Mouse (Mus musculus): Measurements from ENCODE around the gene B3galt2.

Gene B3galt2

GRCm38 (mm10) chr1:143640650-143641407 is at the start of gene B3galt2:
TSS of gene B3galt2 (plus strand) at chr1:143640664.
- peak; percentile 5 for DNase-seq (ENCODE audit: low read depth, low spot score)
- no peaks in the 10 kb centered on the region for H3K36me3 ChIP-seq (ENCODE audit: control insufficient read depth, insufficient read depth, low read length, poor library complexity, severe bottlenecking)
- H3K27me3 ChIP-seq (ENCODE audit: control insufficient read depth, insufficient read depth, low read length, poor library complexity, severe bottlenecking), result no peaks in the 10 kb centered on the region

DNA sequence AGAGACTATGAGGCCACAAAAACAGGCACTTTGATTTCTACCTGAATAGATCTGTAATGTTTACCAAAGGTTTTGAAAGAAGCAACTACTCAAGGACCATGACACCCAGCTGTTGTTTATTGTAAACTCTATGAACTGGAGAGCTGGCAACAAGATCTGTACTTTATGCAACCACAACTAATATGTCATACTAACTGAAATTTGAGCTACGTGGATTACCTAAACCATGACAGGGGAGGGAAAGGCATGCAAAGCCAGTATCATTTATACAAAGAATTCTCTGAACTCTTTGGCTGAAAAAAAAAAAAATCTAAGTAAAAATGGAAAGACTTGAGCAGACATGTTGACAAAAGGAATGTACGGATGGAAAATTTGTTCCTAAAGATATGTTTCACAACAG is 43.6 kb upstream of the B3galt2 start:
- no peaks in the 10 kb centered on the region for H3K36me3 ChIP-seq (ENCODE audit: control insufficient read depth, insufficient read depth, low read length, poor library complexity, severe bottlenecking)
- no peaks in the 10 kb centered on the region for H3K27me3 ChIP-seq (ENCODE audit: control insufficient read depth, insufficient read depth, low read length, poor library complexity, severe bottlenecking)
- no peak for DNase-seq (ENCODE audit: low read depth, low spot score)

GRCm38 (mm10) chr1:143608911-143609310 is 31.6 kb upstream of the B3galt2 start:
- Histone ChIP-seq H3K27me3 (ENCODE audit: control insufficient read depth, insufficient read depth, low read length, poor library complexity, severe bottlenecking) (no peaks in the 10 kb centered on the region), H3K36me3 (ENCODE audit: control insufficient read depth, insufficient read depth, low read length, poor library complexity, severe bottlenecking) (peaks cover 2% of the 10 kb centered on the region; the same call in 1 of the 2 replicates)
- no peak for DNase-seq (ENCODE audit: low read depth, low spot score)

DNA sequence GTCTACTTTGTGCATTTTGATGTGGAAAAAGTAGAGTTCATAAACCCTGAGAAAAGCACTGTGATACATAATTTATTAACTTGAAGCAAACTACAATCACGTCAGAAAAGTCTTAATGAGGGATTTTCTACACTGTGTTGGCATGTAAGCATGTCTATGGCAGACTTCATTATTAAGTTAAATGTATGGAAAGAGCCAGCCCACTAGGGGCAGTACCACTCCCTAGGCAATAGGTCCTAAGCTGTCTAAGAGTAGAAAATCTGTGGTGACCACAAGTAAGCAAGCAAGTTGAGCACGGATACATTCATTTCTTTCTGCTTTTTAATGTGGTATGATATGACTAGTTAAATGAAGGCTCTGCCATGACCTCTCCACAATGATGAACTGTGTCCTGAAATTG is 27.6 kb upstream of the B3galt2 start:
- DNase-seq (ENCODE audit: low read depth, low spot score), result no peak
- H3K27me3 ChIP-seq (ENCODE audit: control insufficient read depth, insufficient read depth, low read length, poor library complexity, severe bottlenecking), result no peaks in the 10 kb centered on the region
- peaks cover 2% of the 10 kb centered on the region; the same call in 1 of the 2 replicates for H3K36me3 ChIP-seq (ENCODE audit: control insufficient read depth, insufficient read depth, low read length, poor library complexity, severe bottlenecking)

- Histone ChIP-seq H3K36me3 (ENCODE audit: control insufficient read depth, insufficient read depth, low read length, poor library complexity, severe bottlenecking) (peaks cover 2% of the 10 kb centered on the region; the same call in 1 of the 2 replicates), H3K27me3 (ENCODE audit: control insufficient read depth, insufficient read depth, low read length, poor library complexity, severe bottlenecking) (no peaks in the 10 kb centered on the region)
- DNase-seq (ENCODE audit: low read depth, low spot score), result no peak
Measured at GRCm38 (mm10) chr1:143619760-143620159, 20.7 kb upstream of the B3galt2 start.

DNA sequence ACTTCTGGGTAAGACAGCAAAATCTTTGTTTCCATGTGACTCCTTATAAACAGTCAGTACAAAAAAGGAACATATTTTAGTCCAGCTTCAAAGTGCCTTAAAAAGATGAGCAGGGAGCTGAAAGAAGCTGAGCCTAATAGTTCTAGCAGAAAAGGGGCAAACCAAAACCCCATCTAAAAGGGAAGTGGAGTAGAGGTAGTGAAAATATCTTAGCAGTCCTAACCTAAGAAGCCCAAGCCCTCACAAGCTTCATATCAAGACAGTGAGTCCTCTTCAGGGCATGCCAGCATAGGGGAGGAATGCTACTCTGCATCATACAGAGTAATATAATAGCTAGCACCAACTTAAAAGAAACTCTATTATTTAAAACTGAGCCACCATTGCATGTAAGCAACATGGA is 18.5 kb upstream of the B3galt2 start:
- DNase-seq (ENCODE audit: low read depth, low spot score), result no peak
- Histone ChIP-seq H3K27me3 (ENCODE audit: control insufficient read depth, insufficient read depth, low read length, poor library complexity, severe bottlenecking) (no peaks in the 10 kb centered on the region), H3K36me3 (ENCODE audit: control insufficient read depth, insufficient read depth, low read length, poor library complexity, severe bottlenecking) (peaks cover 4% of the 10 kb centered on the region)

DNA sequence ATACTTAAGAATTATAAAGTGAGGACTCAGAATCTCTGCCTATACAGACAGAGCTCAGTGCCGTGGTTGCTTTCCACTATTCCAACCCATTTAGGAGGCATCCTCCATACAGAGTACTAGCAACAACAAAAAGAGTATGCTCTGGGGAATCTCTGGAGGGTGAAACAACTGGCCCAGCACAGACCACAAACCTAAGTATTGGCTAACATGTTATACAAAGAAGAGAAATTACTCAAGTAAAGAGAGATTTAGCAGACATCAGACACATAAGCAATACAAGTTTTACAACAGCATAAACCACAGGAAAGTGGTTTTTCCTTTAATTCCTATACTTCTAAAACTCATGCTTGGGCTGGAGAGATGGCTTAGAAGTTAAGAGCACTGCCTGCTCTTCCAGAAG is 17.8 kb upstream of the B3galt2 start:
- no peak for DNase-seq (ENCODE audit: low read depth, low spot score)
- peaks cover 6% of the 10 kb centered on the region for H3K36me3 ChIP-seq (ENCODE audit: control insufficient read depth, insufficient read depth, low read length, poor library complexity, severe bottlenecking)
- H3K27me3 ChIP-seq (ENCODE audit: control insufficient read depth, insufficient read depth, low read length, poor library complexity, severe bottlenecking), result no peaks in the 10 kb centered on the region

DNA sequence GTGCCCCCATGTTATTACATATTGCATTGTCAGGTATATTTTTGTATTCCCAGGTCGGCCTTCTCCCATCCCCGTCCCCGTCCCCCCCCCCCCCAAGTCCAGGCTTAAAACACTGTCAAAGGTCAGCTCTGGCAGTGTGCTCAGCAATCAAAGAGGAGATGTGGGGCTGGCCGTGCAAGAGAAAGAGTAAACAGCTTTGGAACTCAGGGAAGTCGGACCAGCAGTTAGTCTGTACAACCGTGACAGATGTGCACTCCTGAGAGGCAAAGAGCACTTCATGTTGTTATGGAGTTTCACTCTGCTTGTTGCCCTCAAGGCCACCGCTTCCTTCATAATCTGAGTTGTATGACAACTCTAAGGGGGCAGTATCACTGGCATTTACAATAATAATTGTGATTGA is 9.1 kb upstream of the B3galt2 start:
- DNase-seq (ENCODE audit: low read depth, low spot score), result no peak
- Histone ChIP-seq H3K27me3 (ENCODE audit: control insufficient read depth, insufficient read depth, low read length, poor library complexity, severe bottlenecking) (no peaks in the 10 kb centered on the region), H3K36me3 (ENCODE audit: control insufficient read depth, insufficient read depth, low read length, poor library complexity, severe bottlenecking) (peaks cover 6% of the 10 kb centered on the region; the same call in 1 of the 2 replicates)

DNA sequence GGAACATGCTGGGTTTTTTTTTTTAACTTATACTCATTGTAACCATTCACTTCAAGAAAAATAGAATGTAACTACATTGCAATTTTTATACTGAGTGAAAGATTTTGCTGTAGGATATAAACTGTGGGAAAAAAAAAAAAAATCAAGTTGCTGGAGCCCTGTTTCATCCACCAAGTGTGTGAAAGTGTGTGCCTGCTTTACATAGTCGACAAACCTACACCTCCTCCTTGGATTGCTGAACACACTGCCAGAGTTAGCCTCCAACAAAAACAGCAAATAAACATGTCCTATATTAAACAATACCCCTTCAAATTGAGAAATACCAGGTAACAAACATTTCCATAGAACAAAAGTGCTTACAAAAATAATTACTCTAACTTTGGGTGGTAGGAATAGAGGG is 8.1 kb upstream of the B3galt2 start:
- no peak for DNase-seq (ENCODE audit: low read depth, low spot score)
- H3K36me3 ChIP-seq (ENCODE audit: control insufficient read depth, insufficient read depth, low read length, poor library complexity, severe bottlenecking), result 0 out of 2 replicates have a peak, but pooled peaks cover 1% of the 10 kb centered on the region
- no peaks in the 10 kb centered on the region for H3K27me3 ChIP-seq (ENCODE audit: control insufficient read depth, insufficient read depth, low read length, poor library complexity, severe bottlenecking)

- H3K27me3 ChIP-seq (ENCODE audit: control insufficient read depth, insufficient read depth, low read length, poor library complexity, severe bottlenecking), result no peaks in the 10 kb centered on the region
- 0 out of 2 replicates have a peak, but pooled peaks cover 1% of the 10 kb centered on the region for H3K36me3 ChIP-seq (ENCODE audit: control insufficient read depth, insufficient read depth, low read length, poor library complexity, severe bottlenecking)
- no peak for DNase-seq (ENCODE audit: low read depth, low spot score)
Measured at GRCm38 (mm10) chr1:143632854-143633587, 7.4 kb upstream of the B3galt2 start.

GRCm38 (mm10) chr1:143644221-143644620 is 3.8 kb downstream of the B3galt2 start:
- H3K36me3 ChIP-seq (ENCODE audit: control insufficient read depth, insufficient read depth, low read length, poor library complexity, severe bottlenecking), result no peaks in the 10 kb centered on the region
- peak; percentile 56 for DNase-seq (ENCODE audit: low read depth, low spot score)
- no peaks in the 10 kb centered on the region for H3K27me3 ChIP-seq (ENCODE audit: control insufficient read depth, insufficient read depth, low read length, poor library complexity, severe bottlenecking)

DNA sequence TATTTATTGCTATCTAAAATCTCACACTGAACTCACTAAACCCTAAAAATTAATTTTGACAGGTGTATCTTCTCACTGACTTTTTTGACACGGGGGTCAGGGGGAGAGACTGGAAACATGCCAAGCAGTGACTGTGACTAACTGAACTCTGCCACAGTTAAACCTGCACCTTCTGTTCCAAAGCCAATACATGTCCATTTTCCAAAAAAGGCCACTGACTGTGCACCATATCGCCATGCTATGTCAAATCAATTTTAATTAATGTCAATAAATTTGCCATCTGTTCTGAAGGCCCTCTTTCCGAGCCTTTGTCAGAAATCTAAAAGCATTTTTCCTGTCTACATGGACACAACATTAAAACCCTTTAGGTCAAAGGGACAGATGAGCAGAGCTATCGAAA is 4.9 kb downstream of the B3galt2 start:
- Histone ChIP-seq H3K36me3 (ENCODE audit: control insufficient read depth, insufficient read depth, low read length, poor library complexity, severe bottlenecking) (no peaks in the 10 kb centered on the region), H3K27me3 (ENCODE audit: control insufficient read depth, insufficient read depth, low read length, poor library complexity, severe bottlenecking) (no peaks in the 10 kb centered on the region)
- no peak for DNase-seq (ENCODE audit: low read depth, low spot score)

- no peaks in the 10 kb centered on the region for H3K27me3 ChIP-seq (ENCODE audit: control insufficient read depth, insufficient read depth, low read length, poor library complexity, severe bottlenecking)
- no peak for DNase-seq (ENCODE audit: low read depth, low spot score)
- no peaks in the 10 kb centered on the region for H3K36me3 ChIP-seq (ENCODE audit: control insufficient read depth, insufficient read depth, low read length, poor library complexity, severe bottlenecking)
Measured at GRCm38 (mm10) chr1:143646219-143646618, 5.8 kb downstream of the B3galt2 start.

DNA sequence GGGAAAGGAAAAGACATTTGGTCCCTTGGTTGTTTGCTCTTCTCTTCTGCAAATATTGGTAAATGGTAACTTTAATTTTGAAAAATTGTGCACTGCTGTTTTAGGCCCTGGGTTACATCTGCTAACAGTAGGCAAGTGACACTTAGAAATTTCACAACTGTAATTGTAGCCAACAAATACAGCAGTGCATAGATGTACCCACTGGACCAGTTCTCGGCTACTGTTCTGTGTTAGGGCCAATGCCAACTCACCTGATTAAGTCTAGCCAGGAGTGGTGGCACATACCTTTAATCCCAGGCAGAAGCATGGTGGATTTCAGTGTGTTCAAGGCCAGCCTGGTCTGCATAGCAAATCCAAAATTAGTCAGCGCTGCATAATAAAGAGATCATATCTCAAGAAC is 9.9 kb downstream of the B3galt2 start:
- Histone ChIP-seq H3K27me3 (ENCODE audit: control insufficient read depth, insufficient read depth, low read length, poor library complexity, severe bottlenecking) (no peaks in the 10 kb centered on the region), H3K36me3 (ENCODE audit: control insufficient read depth, insufficient read depth, low read length, poor library complexity, severe bottlenecking) (no peaks in the 10 kb centered on the region)
- no peak for DNase-seq (ENCODE audit: low read depth, low spot score)

DNA sequence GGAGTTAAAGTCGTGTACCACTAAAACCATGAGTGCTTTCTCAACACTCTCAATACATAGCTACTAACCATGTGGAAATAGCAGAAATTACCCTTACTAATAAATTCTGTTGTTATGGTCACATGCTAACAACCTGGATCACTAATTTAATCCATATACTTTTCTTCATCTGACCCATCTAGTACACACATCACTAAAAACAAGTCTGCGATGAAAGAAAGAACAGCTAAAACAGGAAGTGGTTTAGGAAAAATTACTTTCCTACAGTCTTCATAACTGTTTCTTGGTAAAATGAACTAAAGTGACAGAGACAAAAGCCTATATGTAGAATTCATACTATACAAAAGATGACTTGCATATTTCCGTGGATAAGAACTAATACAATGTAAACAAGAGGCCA is 13.2 kb downstream of the B3galt2 start:
- H3K27me3 ChIP-seq (ENCODE audit: control insufficient read depth, insufficient read depth, low read length, poor library complexity, severe bottlenecking), result no peaks in the 10 kb centered on the region
- no peak for DNase-seq (ENCODE audit: low read depth, low spot score)
- no peaks in the 10 kb centered on the region for H3K36me3 ChIP-seq (ENCODE audit: control insufficient read depth, insufficient read depth, low read length, poor library complexity, severe bottlenecking)
